Mouse (Mus musculus): ENCODE data around the gene Plpp1. TPM values are rescaled to one million over a fixed set of nuclear protein-coding genes. Genes with fewer than 3 reads are reported as not detected.

Gene Plpp1
- polyA plus RNA-seq (2012; rRNA removed) = 10.4 and 13.5 TPM in 2 replicates

GRCm38 (mm10) chr13:112800597-112801380 lies at the start of gene Plpp1:
Gene Plpp1 (plus strand): TSS chr13:112800792.
- H3K4me3 ChIP-seq (ENCODE audit: control insufficient read depth, insufficient read depth, low read length) = peak within 1 kb of the TSS; percentile 100
- no peak for TF ChIP-seq CTCF (IDR thresholded peaks at IDR 0.05; ENCODE audit: borderline replicate concordance, control insufficient read depth, extremely low read depth, insufficient read depth, low read length, poor library complexity)
- no peak for TF ChIP-seq POLR2A (IDR thresholded peaks at IDR 0.05; ENCODE audit: control insufficient read depth, extremely low read depth, insufficient read depth, low read length, poor library complexity)
- DNase-seq = peak; percentile 82
- H3K36me3 ChIP-seq (ENCODE audit: control insufficient read depth, insufficient read depth, low read length) = no peaks in the 10 kb centered on the region
- no peak within 1 kb of the TSS for H3K27ac ChIP-seq (ENCODE audit: control insufficient read depth, insufficient read depth, low read length)
- H3K4me1 ChIP-seq (replicated peaks; ENCODE audit: control insufficient read depth, insufficient read depth, low read length) = peaks cover 10% of the 10 kb centered on the region
- no peaks in the 10 kb centered on the region for H3K27me3 ChIP-seq (ENCODE audit: control insufficient read depth, insufficient read depth, low read length)
- WGBS = under 1% methylated on average over 83 of the region's 83 CpGs

GRCm38 (mm10) chr13:112751454-112752308 lies 48.9 kb upstream of the Plpp1 start:
- H3K36me3 ChIP-seq (ENCODE audit: control insufficient read depth, insufficient read depth, low read length) = no peaks in the 10 kb centered on the region
- peaks cover 8% of the 10 kb centered on the region for H3K4me1 ChIP-seq (replicated peaks; ENCODE audit: control insufficient read depth, insufficient read depth, low read length)
- peak overlapping the region; percentile 31; the same call in 1 of the 2 replicates for H3K4me3 ChIP-seq (ENCODE audit: control insufficient read depth, insufficient read depth, low read length)
- peak; percentile 39 for DNase-seq
- 19% methylated on average over 18 of the region's 18 CpGs for WGBS
- no peak overlapping the region; the same call in 1 of the 2 replicates for H3K27ac ChIP-seq (ENCODE audit: control insufficient read depth, insufficient read depth, low read length)
- TF ChIP-seq POLR2A (IDR thresholded peaks at IDR 0.05; ENCODE audit: control insufficient read depth, extremely low read depth, insufficient read depth, low read length, poor library complexity) (no peak), CTCF (IDR thresholded peaks at IDR 0.05; ENCODE audit: borderline replicate concordance, control insufficient read depth, extremely low read depth, insufficient read depth, low read length, poor library complexity) (no peak)
- H3K27me3 ChIP-seq (ENCODE audit: control insufficient read depth, insufficient read depth, low read length) = no peaks in the 10 kb centered on the region

- Histone ChIP-seq H3K27me3 (ENCODE audit: control insufficient read depth, insufficient read depth, low read length) (no peaks in the 10 kb centered on the region), H3K4me3 (ENCODE audit: control insufficient read depth, insufficient read depth, low read length) (no peak overlapping the region), H3K4me1 (replicated peaks; ENCODE audit: control insufficient read depth, insufficient read depth, low read length) (peaks cover 8% of the 10 kb centered on the region), H3K27ac (ENCODE audit: control insufficient read depth, insufficient read depth, low read length) (no peak overlapping the region), H3K36me3 (ENCODE audit: control insufficient read depth, insufficient read depth, low read length) (no peaks in the 10 kb centered on the region)
- WGBS = 63% methylated on average over 11 of the region's 11 CpGs
- no peak for TF ChIP-seq CTCF (IDR thresholded peaks at IDR 0.05; ENCODE audit: borderline replicate concordance, control insufficient read depth, extremely low read depth, insufficient read depth, low read length, poor library complexity)
- no peak for TF ChIP-seq POLR2A (IDR thresholded peaks at IDR 0.05; ENCODE audit: control insufficient read depth, extremely low read depth, insufficient read depth, low read length, poor library complexity)
- DNase-seq = no peak
Measured at GRCm38 (mm10) chr13:112752309-112752975, 48.1 kb upstream of the Plpp1 start.

GRCm38 (mm10) chr13:112753522-112753921 lies 47.1 kb upstream of the Plpp1 start:
- TF ChIP-seq CTCF (IDR thresholded peaks at IDR 0.05; ENCODE audit: borderline replicate concordance, control insufficient read depth, extremely low read depth, insufficient read depth, low read length, poor library complexity) (no peak), POLR2A (IDR thresholded peaks at IDR 0.05; ENCODE audit: control insufficient read depth, extremely low read depth, insufficient read depth, low read length, poor library complexity) (no peak)

GRCm38 (mm10) chr13:112754871-112755270 lies 45.7 kb upstream of the Plpp1 start:
- Histone ChIP-seq H3K27me3 (ENCODE audit: control insufficient read depth, insufficient read depth, low read length) (no peaks in the 10 kb centered on the region), H3K36me3 (ENCODE audit: control insufficient read depth, insufficient read depth, low read length) (no peaks in the 10 kb centered on the region), H3K4me3 (ENCODE audit: control insufficient read depth, insufficient read depth, low read length) (no peak overlapping the region), H3K27ac (ENCODE audit: control insufficient read depth, insufficient read depth, low read length) (no peak overlapping the region), H3K4me1 (replicated peaks; ENCODE audit: control insufficient read depth, insufficient read depth, low read length) (peaks cover 8% of the 10 kb centered on the region)
- 68% methylated on average over 4 of the region's 4 CpGs for WGBS
- no peak for DNase-seq
- TF ChIP-seq POLR2A (IDR thresholded peaks at IDR 0.05; ENCODE audit: control insufficient read depth, extremely low read depth, insufficient read depth, low read length, poor library complexity) = no peak
- TF ChIP-seq CTCF (IDR thresholded peaks at IDR 0.05; ENCODE audit: borderline replicate concordance, control insufficient read depth, extremely low read depth, insufficient read depth, low read length, poor library complexity) = no peak

More at GRCm38 (mm10) chr13:112753522-112753921, 47.1 kb upstream of the Plpp1 start:
- Histone ChIP-seq H3K4me1 (replicated peaks; ENCODE audit: control insufficient read depth, insufficient read depth, low read length) (peaks cover 8% of the 10 kb centered on the region), H3K27me3 (ENCODE audit: control insufficient read depth, insufficient read depth, low read length) (no peaks in the 10 kb centered on the region), H3K27ac (ENCODE audit: control insufficient read depth, insufficient read depth, low read length) (no peak overlapping the region), H3K4me3 (ENCODE audit: control insufficient read depth, insufficient read depth, low read length) (no peak overlapping the region), H3K36me3 (ENCODE audit: control insufficient read depth, insufficient read depth, low read length) (no peaks in the 10 kb centered on the region)
- WGBS = 95% methylated on average over 9 of the region's 9 CpGs
- DNase-seq = no peak

GRCm38 (mm10) chr13:112755507-112756010 lies 45.0 kb upstream of the Plpp1 start:
- WGBS = 89% methylated on average over 11 of the region's 11 CpGs
- TF ChIP-seq POLR2A (IDR thresholded peaks at IDR 0.05; ENCODE audit: control insufficient read depth, extremely low read depth, insufficient read depth, low read length, poor library complexity) = no peak
- TF ChIP-seq CTCF (IDR thresholded peaks at IDR 0.05; ENCODE audit: borderline replicate concordance, control insufficient read depth, extremely low read depth, insufficient read depth, low read length, poor library complexity) = no peak
- no peak for DNase-seq
- Histone ChIP-seq H3K36me3 (ENCODE audit: control insufficient read depth, insufficient read depth, low read length) (no peaks in the 10 kb centered on the region), H3K4me1 (replicated peaks; ENCODE audit: control insufficient read depth, insufficient read depth, low read length) (peaks cover 9% of the 10 kb centered on the region), H3K27me3 (ENCODE audit: control insufficient read depth, insufficient read depth, low read length) (no peaks in the 10 kb centered on the region), H3K27ac (ENCODE audit: control insufficient read depth, insufficient read depth, low read length) (no peak overlapping the region), H3K4me3 (ENCODE audit: control insufficient read depth, insufficient read depth, low read length) (no peak overlapping the region)
